Mouse (Mus musculus) liver, embryonic 12.5 days (tissue): Measurements from ENCODE around the gene Cab39. TPM values are rescaled to one million over a fixed set of nuclear protein-coding genes. Genes with fewer than 3 reads are reported as not detected.
A peak's percentile ranks its signal among the peaks of the same experiment; 100 is the strongest.

ENCODE experiments used
- ATAC-seq: fragments of 200-750 bp; cut with Nextera tagmentation; 2 replicates; pipeline ENCODE4 v1.8.0; 2017; ENCODE audit warnings: moderate number of reproducible peaks, mild to moderate bottlenecking, moderate library complexity
- H3K27ac ChIP-seq: fragments of 300-500 bp; sonication (generic); 2 replicates; pipeline ENCODE4 v1.5.1; 2016; ENCODE audit warnings: mild to moderate bottlenecking
- H3K27me3 ChIP-seq: fragments of 300-500 bp; sonication (generic); replicated peaks from 2 replicates; pipeline ENCODE4 v1.6.1; 2016; ENCODE audit warnings: mild to moderate bottlenecking, moderate library complexity
- H3K36me3 ChIP-seq: fragments of 300-500 bp; sonication (generic); 2 replicates; pipeline ENCODE4 v1.6.1; 2016; ENCODE audit warnings: mild to moderate bottlenecking, moderate library complexity
- H3K4me1 ChIP-seq: fragments of 300-500 bp; sonication (generic); 2 replicates; pipeline ENCODE4 v1.6.1; 2016
- H3K4me2 ChIP-seq: fragments of 300-500 bp; sonication (generic); 2 replicates; pipeline ENCODE4 v1.6.1; 2016; ENCODE audit warnings: mild to moderate bottlenecking, moderate library complexity
- H3K4me3 ChIP-seq: fragments of 300-500 bp; sonication (generic); 2 replicates; pipeline ENCODE4 v1.5.1; 2016; ENCODE audit warnings: mild to moderate bottlenecking, moderate library complexity
- H3K9ac ChIP-seq: fragments of 300-500 bp; sonication (generic); 2 replicates; pipeline ENCODE4 v1.6.1; 2016; ENCODE audit warnings: mild to moderate bottlenecking, moderate library complexity
- H3K9me3 ChIP-seq: fragments of 300-500 bp; sonication (generic); replicated peaks from 2 replicates; pipeline ENCODE4 v1.6.1; 2016; ENCODE audit warnings: mild to moderate bottlenecking, moderate library complexity
- WGBS: fragments of 180-500 bp; shearing (Covaris S2); methylation state at CpG from one replicate; pipeline ENCODE4 v1.1.7; 2016; ENCODE audit not compliant: insufficient replicate concordance; 5-methylcytosine and 5-hydroxymethylcytosine counted together
- polyA plus RNA-seq: library from polyadenylated mRNA; unstranded; fragments of >200 nt; fragmentation: Nextera tagmentation; extraction: Ambion mirVana; gene quantifications from 2 replicates; pipeline ENCODE4 v1.2.1, GENCODE M21; 2016

Gene Cab39
- polyA plus RNA-seq, 1 experiment from 2014 or later, result 25.9 TPM

GRCm38 (mm10) chr1:85853865-85854264 lies 60.6 kb downstream of the Cab39 start:
- 80% methylated on average over 2 of the region's 2 CpGs for WGBS
- no peak overlapping the region for H3K4me3 ChIP-seq
- H3K36me3 ChIP-seq, result peaks cover 39% of the 10 kb centered on the region
- H3K9ac ChIP-seq, result no peak overlapping the region
- H3K27me3 ChIP-seq, result no peaks in the 10 kb centered on the region
- H3K4me1 ChIP-seq, result no peaks in the 10 kb centered on the region
- H3K4me2 ChIP-seq, result no peak overlapping the region
- no peaks in the 10 kb centered on the region for H3K9me3 ChIP-seq
- H3K27ac ChIP-seq, result no peak overlapping the region
- ATAC-seq, result no peak

- Histone ChIP-seq H3K27ac (no peak overlapping the region), H3K9me3 (no peaks in the 10 kb centered on the region), H3K9ac (no peak overlapping the region), H3K4me3 (no peak overlapping the region), H3K4me2 (no peak overlapping the region), H3K4me1 (no peaks in the 10 kb centered on the region), H3K36me3 (peaks cover 33% of the 10 kb centered on the region), H3K27me3 (no peaks in the 10 kb centered on the region)
- ATAC-seq, result no peak
- WGBS, result 73% methylated on average over 2 of the region's 2 CpGs
These were observed 61.2 kb downstream of the Cab39 start for GRCm38 (mm10) chr1:85854475-85854874.

- Histone ChIP-seq H3K36me3 (peaks cover 19% of the 10 kb centered on the region), H3K9ac (no peak overlapping the region), H3K27ac (no peak overlapping the region), H3K4me3 (no peak overlapping the region), H3K27me3 (no peaks in the 10 kb centered on the region), H3K4me1 (no peaks in the 10 kb centered on the region), H3K9me3 (no peaks in the 10 kb centered on the region), H3K4me2 (no peak overlapping the region)
- WGBS, result 38% methylated on average over 3 of the region's 3 CpGs
- no peak for ATAC-seq
These were observed 63.0 kb downstream of the Cab39 start for GRCm38 (mm10) chr1:85856266-85856665.

GRCm38 (mm10) chr1:85857261-85857754 lies 64.1 kb downstream of the Cab39 start:
- Histone ChIP-seq H3K9ac (no peak overlapping the region), H3K27me3 (no peaks in the 10 kb centered on the region), H3K4me1 (no peaks in the 10 kb centered on the region), H3K4me2 (no peak overlapping the region), H3K9me3 (peaks cover 6% of the 10 kb centered on the region; the same call in 1 of the 2 replicates), H3K4me3 (no peak overlapping the region), H3K36me3 (peaks cover 10% of the 10 kb centered on the region), H3K27ac (no peak overlapping the region)
- ATAC-seq, result no peak
- 66% methylated on average over 6 of the region's 6 CpGs for WGBS

GRCm38 (mm10) chr1:85864383-85864782 lies 71.1 kb downstream of the Cab39 start:
- Histone ChIP-seq H3K9me3 (peaks cover 27% of the 10 kb centered on the region; the same call in 1 of the 2 replicates), H3K9ac (no peak overlapping the region), H3K27me3 (no peaks in the 10 kb centered on the region), H3K4me3 (no peak overlapping the region), H3K36me3 (no peaks in the 10 kb centered on the region), H3K27ac (no peak overlapping the region), H3K4me2 (no peak overlapping the region), H3K4me1 (no peaks in the 10 kb centered on the region)
- 0 out of 2 replicates have a peak, but pooled peaks have one; percentile 51 for ATAC-seq
- 61% methylated on average over 10 of the region's 10 CpGs for WGBS

GRCm38 (mm10) chr1:85870001-85870400 lies 76.8 kb downstream of the Cab39 start:
- peaks cover 19% of the 10 kb centered on the region; the same call in 1 of the 2 replicates for H3K9me3 ChIP-seq
- no peaks in the 10 kb centered on the region for H3K27me3 ChIP-seq
- H3K36me3 ChIP-seq, result no peaks in the 10 kb centered on the region
- no peaks in the 10 kb centered on the region for H3K4me1 ChIP-seq
- no peak for ATAC-seq
- no peak overlapping the region for H3K27ac ChIP-seq
- no peak overlapping the region for H3K4me3 ChIP-seq
- H3K9ac ChIP-seq, result no peak overlapping the region
- H3K4me2 ChIP-seq, result no peak overlapping the region
- WGBS, result 69% methylated on average over 7 of the region's 7 CpGs

- H3K9ac ChIP-seq, result no peak overlapping the region
- no peak overlapping the region for H3K4me3 ChIP-seq
- WGBS, result 67% methylated on average over 2 of the region's 2 CpGs
- no peaks in the 10 kb centered on the region for H3K27me3 ChIP-seq
- H3K36me3 ChIP-seq, result no peaks in the 10 kb centered on the region
- peaks cover 19% of the 10 kb centered on the region; the same call in 1 of the 2 replicates for H3K9me3 ChIP-seq
- no peak for ATAC-seq
- H3K4me2 ChIP-seq, result no peak overlapping the region
- no peaks in the 10 kb centered on the region for H3K4me1 ChIP-seq
- H3K27ac ChIP-seq, result no peak overlapping the region
These were observed 77.3 kb downstream of the Cab39 start for GRCm38 (mm10) chr1:85870546-85870945.

GRCm38 (mm10) chr1:85882003-85882402 lies 88.8 kb downstream of the Cab39 start:
- H3K4me1 ChIP-seq, result no peaks in the 10 kb centered on the region
- H3K9ac ChIP-seq, result no peak overlapping the region
- ATAC-seq, result no peak
- no peak overlapping the region for H3K27ac ChIP-seq
- 82% methylated on average over 12 of the region's 12 CpGs for WGBS
- no peak overlapping the region for H3K4me3 ChIP-seq
- peaks cover 22% of the 10 kb centered on the region for H3K9me3 ChIP-seq
- H3K36me3 ChIP-seq, result no peaks in the 10 kb centered on the region
- no peak overlapping the region for H3K4me2 ChIP-seq
- no peaks in the 10 kb centered on the region for H3K27me3 ChIP-seq

- no peak overlapping the region for H3K27ac ChIP-seq
- ATAC-seq, result no peak
- no peaks in the 10 kb centered on the region for H3K4me1 ChIP-seq
- H3K4me2 ChIP-seq, result no peak overlapping the region
- no peaks in the 10 kb centered on the region for H3K27me3 ChIP-seq
- 71% methylated on average over 7 of the region's 7 CpGs for WGBS
- peaks cover 3% of the 10 kb centered on the region; the same call in 1 of the 2 replicates for H3K9me3 ChIP-seq
- H3K36me3 ChIP-seq, result no peaks in the 10 kb centered on the region
- no peak overlapping the region for H3K9ac ChIP-seq
- no peak overlapping the region for H3K4me3 ChIP-seq
These were observed 94.0 kb downstream of the Cab39 start for GRCm38 (mm10) chr1:85887221-85887620.

- Histone ChIP-seq H3K36me3 (no peaks in the 10 kb centered on the region), H3K9ac (peak within 1 kb of the TSS; percentile 76), H3K4me2 (peak within 1 kb of the TSS; percentile 96), H3K4me3 (peak within 1 kb of the TSS; percentile 78), H3K27ac (peak within 1 kb of the TSS; percentile 26; the same call in 1 of the 2 replicates), H3K9me3 (no peaks in the 10 kb centered on the region), H3K4me1 (peaks cover 43% of the 10 kb centered on the region), H3K27me3 (no peaks in the 10 kb centered on the region)
- 4% methylated on average over 35 of the region's 35 CpGs for WGBS
- peak; percentile 69 for ATAC-seq
These were observed 101.0 kb downstream of the Cab39 start, which contains the start of gene Itm2c for GRCm38 (mm10) chr1:85894231-85894747. Gene Itm2c, plus strand, starts transcription at chr1:85894281.

GRCm38 (mm10) chr1:85894748-85895360 lies 101.6 kb downstream of the Cab39 start:
- Histone ChIP-seq H3K4me3 (peak overlapping the region; percentile 78), H3K9me3 (no peaks in the 10 kb centered on the region), H3K4me2 (peak overlapping the region; percentile 96), H3K27me3 (no peaks in the 10 kb centered on the region), H3K4me1 (peaks cover 47% of the 10 kb centered on the region), H3K9ac (peak overlapping the region; percentile 76), H3K27ac (peak overlapping the region; percentile 26; the same call in 1 of the 2 replicates), H3K36me3 (no peaks in the 10 kb centered on the region)
- ATAC-seq, result peak; percentile 22
- WGBS, result 1% methylated on average over 29 of the region's 30 CpGs

GRCm38 (mm10) chr1:85895391-85895837 lies 102.2 kb downstream of the Cab39 start:
- Histone ChIP-seq H3K9ac (peak overlapping the region; percentile 76), H3K27me3 (no peaks in the 10 kb centered on the region), H3K27ac (peak overlapping the region; percentile 26; the same call in 1 of the 2 replicates), H3K4me2 (peak overlapping the region; percentile 96), H3K4me3 (peak overlapping the region; percentile 78), H3K4me1 (peaks cover 53% of the 10 kb centered on the region), H3K36me3 (no peaks in the 10 kb centered on the region), H3K9me3 (no peaks in the 10 kb centered on the region)
- WGBS, result 7% methylated on average over 15 of the region's 15 CpGs
- ATAC-seq, result peak; percentile 60
